Mouse (Mus musculus) adrenal gland, postnatal 10 days (tissue): Measurements from ENCODE around the gene Tas2r124. TPM values are rescaled to one million over a fixed set of nuclear protein-coding genes. Genes with fewer than 3 reads are reported as not detected.

Source experiments
- DNase-seq: peaks from one replicate; pipeline ENCODE4 v3.0.0; 2021; ENCODE audit warnings: mixed read lengths
- long read RNA-seq, 2 experiments: library from polyadenylated mRNA; stranded (forward); transcript quantifications; one replicate each; pipeline ENCODE4 v2.0.0; 2021
- total RNA-seq, 2 experiments: library from RNA; stranded (reverse); gene quantifications; 2 replicates each; pipeline ENCODE4 v1.2.3; 2021

Gene Tas2r124
- total RNA-seq: not detected
- long read RNA-seq, experiment 1: 0 reads
- long read RNA-seq, experiment 2: 0 reads

GRCm38 (mm10) chr6:132754430-132754829 lies at the start of gene Tas2r124:
Gene Tas2r124 (plus strand): TSS chr6:132754730.
- no peak for DNase-seq

DNA sequence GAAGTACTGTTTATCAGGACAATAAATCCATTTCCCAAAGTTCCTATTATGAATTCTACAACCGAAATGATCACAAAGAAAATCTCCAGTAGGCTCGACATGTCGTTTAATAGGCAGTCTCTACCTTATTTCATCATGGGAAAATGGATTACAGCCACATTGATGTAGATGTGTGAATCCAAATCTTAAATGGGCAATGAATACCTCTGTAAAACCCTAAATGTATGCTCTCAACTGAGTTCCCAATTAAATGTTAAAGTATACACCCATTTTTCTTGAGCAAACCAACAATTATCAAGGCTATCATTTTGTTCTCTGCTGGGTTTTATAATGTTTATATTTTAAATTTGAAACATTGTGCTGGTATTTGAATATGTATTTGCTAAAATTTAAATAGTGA lies 42.7 kb upstream of the Tas2r124 start, which contains the start of gene Tas2r122:
Gene Tas2r122, minus strand, starts transcription at position 101 of the 400 bp plus-strand sequence.
- DNase-seq: no peak

DNA sequence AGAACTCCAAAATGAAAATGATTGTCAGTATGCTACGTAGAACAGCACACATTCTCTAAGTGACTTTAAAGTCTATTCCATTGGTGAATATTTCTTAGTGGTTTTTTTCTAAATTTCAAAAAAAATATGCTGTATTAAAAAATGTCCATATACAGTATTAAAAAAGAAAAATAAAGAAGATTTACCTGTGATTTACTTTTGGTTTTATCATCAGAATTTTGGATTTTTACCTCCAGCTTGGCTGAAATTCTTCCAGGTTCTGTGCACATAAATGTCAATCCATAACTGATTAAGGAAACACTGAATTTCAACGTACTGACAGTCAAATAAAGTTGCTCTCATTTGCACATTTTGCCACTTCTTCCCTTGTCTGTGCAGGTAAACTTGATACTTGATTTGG lies 16.6 kb upstream of the Tas2r124 start, which contains the start of gene Tas2r115:
Gene Tas2r115, minus strand, starts transcription at position 101 of the 400 bp plus-strand sequence.
- DNase-seq: no peak

DNA sequence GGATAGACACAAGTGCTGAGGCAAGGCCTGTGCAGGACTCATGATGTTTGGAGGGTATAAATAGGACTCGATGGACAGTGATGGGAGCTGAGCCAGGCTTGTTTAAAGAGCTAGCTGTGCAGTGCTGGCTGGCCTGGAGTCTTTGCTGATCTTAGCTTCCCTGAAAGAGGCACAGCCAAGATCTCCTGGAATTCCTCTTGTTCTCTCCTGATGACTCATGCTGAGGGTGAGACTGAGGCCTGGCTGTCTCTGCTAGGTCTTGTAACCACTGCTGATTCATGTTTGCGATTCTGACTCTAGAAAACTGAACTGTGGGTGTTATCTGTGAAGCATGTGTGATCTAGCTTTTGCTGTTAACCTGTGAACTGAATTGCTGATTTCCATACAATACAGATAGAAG lies 4.3 kb upstream of the Tas2r124 start:
- no peak for DNase-seq

DNA sequence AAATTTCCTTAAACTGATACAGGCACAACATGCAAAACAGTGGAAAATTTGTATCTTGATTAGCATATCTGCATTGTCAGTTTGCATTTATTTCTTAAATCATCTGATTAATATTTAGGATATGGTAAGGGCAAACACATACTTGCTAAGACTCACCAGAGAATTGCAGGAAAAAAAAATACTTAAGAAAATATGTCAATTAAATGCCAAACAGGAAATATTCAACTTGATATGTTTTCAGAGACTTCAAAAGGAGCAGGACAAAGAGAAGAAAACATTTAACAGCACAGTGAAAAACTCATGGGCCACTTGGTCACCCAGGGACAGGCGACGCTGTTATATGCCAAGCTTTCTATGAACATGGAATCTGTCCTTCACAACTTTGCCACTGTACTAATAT lies 7.3 kb downstream of the Tas2r124 start, which contains the start of gene Tas2r102:
Gene Tas2r102, plus strand, starts transcription at position 301 of the 400 bp plus-strand sequence.
- no peak for DNase-seq

- no peak for DNase-seq
Measured at GRCm38 (mm10) chr6:132778062-132778461, 23.5 kb downstream of the Tas2r124 start, which contains the start of gene Tas2r136. Gene Tas2r136 (minus strand): TSS chr6:132778162.

GRCm38 (mm10) chr6:132795393-132795792 lies 40.9 kb downstream of the Tas2r124 start:
- DNase-seq: no peak

DNA sequence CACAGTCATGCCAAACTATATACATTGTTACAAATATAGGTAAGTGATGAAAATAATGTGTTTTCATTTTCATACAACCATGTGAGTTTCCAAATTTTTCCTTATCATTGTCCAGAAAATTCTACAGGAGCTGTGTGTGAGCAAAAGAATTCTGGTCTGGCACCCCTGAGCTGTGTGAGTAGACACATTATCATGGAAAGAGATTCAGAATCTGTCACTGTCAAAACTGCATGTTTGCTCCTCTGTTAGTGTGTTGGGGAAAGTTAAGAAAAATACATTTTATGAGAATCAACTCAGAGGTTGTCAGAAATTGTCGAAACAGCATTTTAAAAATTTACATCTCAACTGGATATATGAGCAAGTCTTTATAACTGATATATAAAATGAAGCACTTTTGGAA lies 48.0 kb downstream of the Tas2r124 start, which contains the start of gene Tas2r117:
Gene Tas2r117, plus strand, starts transcription at position 301 of the 400 bp plus-strand sequence.
- DNase-seq: no peak

Other genes starting within 250 kb of the Tas2r124 start
- gene Prh1, start 184.9 kb upstream of the Tas2r124 start, total RNA-seq: not detected
- gene Prp2, start 158.8 kb upstream of the Tas2r124 start, total RNA-seq: not detected
- gene A630073D07Rik, start 103.2 kb upstream of the Tas2r124 start, total RNA-seq: not detected
- gene Tas2r120, start 97.8 kb upstream of the Tas2r124 start, total RNA-seq: not detected
- not detected for gene Tas2r121, start 53.7 kb upstream of the Tas2r124 start, total RNA-seq
- gene Tas2r122, start 42.8 kb upstream of the Tas2r124 start, total RNA-seq: not detected
- not detected for gene Tas2r115, start 16.7 kb upstream of the Tas2r124 start, total RNA-seq
- not detected for gene Tas2r102, start 7.4 kb downstream of the Tas2r124 start, total RNA-seq
- gene Tas2r136, start 23.4 kb downstream of the Tas2r124 start, total RNA-seq: not detected
- not detected for gene Tas2r117, start 48.1 kb downstream of the Tas2r124 start, total RNA-seq
- gene Tas2r123, start 92.4 kb downstream of the Tas2r124 start, total RNA-seq: not detected
- not detected for gene Tas2r116, start 100.7 kb downstream of the Tas2r124 start, total RNA-seq
- gene Tas2r110, start 113.3 kb downstream of the Tas2r124 start, total RNA-seq: not detected
- gene Tas2r113, start 138.3 kb downstream of the Tas2r124 start, total RNA-seq: not detected
- gene Tas2r125, start 154.9 kb downstream of the Tas2r124 start, total RNA-seq: not detected
- not detected for gene Tas2r129, start 196.4 kb downstream of the Tas2r124 start, total RNA-seq
- gene Tas2r131, start 203.2 kb downstream of the Tas2r124 start, total RNA-seq: not detected
- gene Tas2r109, start 226.2 kb downstream of the Tas2r124 start, total RNA-seq: not detected